Mouse (Mus musculus): ENCODE measurements at regions not wholly inside any gene's neighbourhood (a gene's known extent, or its start where the extent isn't known, plus 50 kb on each side); places are given as distances from the start of the nearest gene placed in this dataset.

- DNase-seq (ENCODE audit: low spot score in 2 of 2) = no peak
These were observed 72.1 kb upstream of the Gli2 start for GRCm38 (mm10) chr1:119125561-119125960.

GRCm38 (mm10) chr1:119124798-119125197 lies 71.4 kb upstream of the Gli2 start:
- DNase-seq (ENCODE audit: low spot score in 2 of 2) = no peak

GRCm38 (mm10) chr1:119124063-119124462 lies 70.6 kb upstream of the Gli2 start:
- no peak for DNase-seq (ENCODE audit: low spot score in 2 of 2)

DNA sequence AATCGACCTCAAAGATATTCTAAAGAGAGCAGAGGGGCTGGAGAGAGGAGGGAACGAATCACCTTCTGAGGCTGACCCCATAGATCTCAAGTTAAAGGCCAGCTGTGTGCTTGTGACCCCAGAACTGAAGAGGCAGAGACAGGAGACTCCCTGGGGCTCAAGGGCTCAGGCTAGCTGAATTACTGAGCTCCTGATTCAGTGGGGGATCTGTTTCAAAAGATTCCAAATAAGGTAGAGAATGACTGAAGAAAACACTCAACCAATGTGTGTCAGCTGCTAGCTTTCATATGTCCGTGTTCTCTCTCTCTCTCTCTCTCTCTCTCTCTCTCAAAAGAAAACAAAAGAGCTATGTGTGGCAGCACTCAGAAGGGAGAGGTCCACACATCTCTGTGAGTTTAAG lies 70.0 kb upstream of the Gli2 start:
- no peak for DNase-seq (ENCODE audit: low spot score in 2 of 2)

DNA sequence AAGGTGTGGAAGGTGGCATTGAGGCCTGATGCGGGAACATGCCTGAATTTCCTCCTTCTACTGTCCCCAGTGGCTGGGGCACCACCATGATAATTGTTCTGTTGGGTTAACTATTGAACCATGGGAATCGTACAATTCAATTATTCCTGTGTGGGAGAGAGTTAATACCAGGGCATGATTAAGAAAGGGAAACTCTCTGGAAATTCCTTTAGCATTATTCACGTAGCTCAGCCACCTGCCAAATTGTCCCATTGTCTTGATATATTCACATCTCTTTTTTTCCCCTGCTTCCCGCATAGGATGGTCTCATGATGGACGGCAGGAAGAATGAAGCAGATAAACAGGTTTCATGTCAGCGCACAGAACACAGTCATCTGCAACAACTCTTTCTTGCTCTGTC lies 69.6 kb upstream of the Gli2 start:
- DNase-seq (ENCODE audit: low spot score in 2 of 2) = no peak

DNA sequence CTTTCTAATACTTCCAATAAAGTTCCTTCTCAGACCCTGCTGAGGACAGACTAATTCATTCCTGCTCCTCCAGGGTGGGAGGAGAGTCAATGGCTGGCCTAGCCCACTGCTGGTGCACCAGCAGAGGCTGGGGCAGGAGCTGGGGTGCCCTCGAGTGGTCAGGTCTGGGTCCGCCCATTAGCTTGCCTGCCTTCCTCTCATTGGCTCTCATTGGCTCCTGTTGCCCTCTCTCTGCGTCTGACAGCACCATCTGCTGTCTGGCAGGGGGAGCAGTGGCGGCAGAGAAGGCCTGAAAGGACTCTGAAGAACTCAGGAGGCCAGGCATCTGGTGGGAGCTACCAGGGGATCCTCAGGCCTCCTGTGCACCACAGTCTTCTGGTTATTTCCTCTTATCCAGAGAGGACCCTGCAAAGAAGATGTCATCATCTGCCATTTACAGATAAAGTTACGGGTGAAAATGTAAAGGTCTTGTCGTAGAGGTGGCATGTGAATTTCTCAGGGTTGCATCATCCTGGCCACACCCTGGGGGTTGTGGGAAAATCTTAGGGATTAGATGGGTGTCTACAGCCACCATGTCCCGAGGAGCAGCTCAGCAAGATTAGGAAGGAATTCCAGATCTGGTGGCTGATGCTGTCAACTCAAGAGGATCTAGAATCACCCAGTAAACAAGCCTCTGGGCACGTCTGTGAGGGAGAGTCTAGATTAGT lies 66.6 kb upstream of the Gli2 start:
- no peak for DNase-seq (ENCODE audit: low spot score in 2 of 2)

DNA sequence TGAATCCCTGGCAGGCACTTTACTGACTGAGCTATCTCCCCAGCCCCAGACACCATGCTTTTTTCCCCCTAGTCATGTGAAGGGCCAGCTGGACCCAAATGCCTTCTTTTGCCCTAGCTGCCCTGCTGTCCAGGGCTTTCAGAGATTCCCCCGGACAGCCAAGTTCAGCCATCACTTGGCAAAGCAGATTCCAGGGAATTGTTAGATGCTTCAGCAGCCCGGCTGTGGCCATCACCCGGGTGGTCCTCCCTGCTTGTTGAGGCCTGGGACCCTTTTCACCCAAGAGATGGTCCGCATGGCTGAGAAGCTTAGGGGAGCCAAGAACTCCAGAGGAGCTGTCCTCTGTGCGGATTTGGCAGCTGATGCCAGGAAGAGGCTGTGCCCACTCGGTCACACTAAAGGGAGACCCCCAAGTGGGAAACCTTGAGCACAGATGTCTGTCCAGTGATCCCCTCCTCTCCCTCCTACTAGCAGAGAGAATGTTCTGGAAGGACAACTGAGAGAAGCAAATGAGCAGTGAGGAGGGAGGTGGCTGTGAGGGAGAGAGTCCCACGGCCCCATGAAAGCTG lies 61.8 kb upstream of the Gli2 start:
- DNase-seq (ENCODE audit: low spot score in 2 of 2) = no peak

DNA sequence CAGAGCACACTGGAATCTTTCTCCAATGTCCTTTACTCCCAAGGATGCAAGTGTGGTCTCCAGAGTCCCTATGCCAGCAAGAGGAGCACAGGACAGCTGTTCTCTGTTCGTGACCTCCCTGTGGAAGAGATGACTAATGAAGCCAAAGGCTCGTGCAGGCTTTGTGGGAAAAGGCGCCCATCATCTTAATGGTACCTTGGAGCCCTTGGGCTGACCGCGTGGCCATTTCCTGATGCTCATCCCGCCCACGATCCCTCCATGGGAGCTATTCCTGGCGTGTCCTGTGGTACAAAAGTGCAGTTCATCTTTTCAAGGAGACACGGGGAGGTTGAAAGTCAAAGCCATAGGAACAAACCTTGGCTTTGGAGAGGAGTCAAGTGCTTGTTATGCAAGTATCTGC lies 55.2 kb upstream of the Gli2 start:
- no peak for DNase-seq (ENCODE audit: low spot score in 2 of 2)

GRCm38 (mm10) chr1:119106246-119106975 lies 53.0 kb upstream of the Gli2 start:
- no peak for DNase-seq (ENCODE audit: low spot score in 2 of 2)

All from left cerebral cortex, adult 8-10 months (tissue).